Mouse (Mus musculus): ENCODE data around the gene Rtn2.

GRCm38 (mm10) chr7:19341250-19341649 lies 58.8 kb downstream of the Rtn2 start:
- TF ChIP-seq CTCF (IDR thresholded peaks at IDR 0.05; ENCODE audit: low read depth) (no peak), EP300 (IDR thresholded peaks at IDR 0.05; ENCODE audit: low read depth) (no peak)
